Mouse (Mus musculus): ENCODE results near the gene Itsn2. TPM values are rescaled to one million over a fixed set of nuclear protein-coding genes. Genes with fewer than 3 reads are reported as not detected.
"Not testable (repeated sequence)": the region's sequence is repeated elsewhere in the genome, so short reads cannot be mapped to it uniquely, and the experiment has no call there.

Itsn2 gene
- total RNA-seq (2021) = 10 to 100 TPM; 72.4 to 74.2 TPM
- long read RNA-seq, experiment 1, full-length matches to known transcripts = 10 of 26 reads
- long read RNA-seq, experiment 1, partial matches to known transcripts = 5 of 26 reads
- long read RNA-seq, experiment 1, other reads (novel, unspliced or antisense) = 11 of 26 reads
- long read RNA-seq, experiment 2, partial matches to known transcripts = 5 of 12 reads
- long read RNA-seq, experiment 2, other reads (novel, unspliced or antisense) = 6 of 12 reads

GRCm38 (mm10) chr12:4592541-4593165, at the start of gene Itsn2, which contains the start of gene Gm3625:
TSS of gene Itsn2 (plus strand) at chr12:4592638.
TSS of gene Gm3625 (minus strand) at chr12:4592927.
- peak; percentile 66 to 82 for DNase-seq (ENCODE audit: low spot score in 2 of 2)

- no peak for DNase-seq (ENCODE audit: low spot score in 2 of 2)
Observed at GRCm38 (mm10) chr12:4544400-4544919, 48.0 kb upstream of the Itsn2 start.

- no peak for DNase-seq (ENCODE audit: low spot score in 2 of 2)
Observed at GRCm38 (mm10) chr12:4545425-4545824, 47.0 kb upstream of the Itsn2 start.

GRCm38 (mm10) chr12:4546491-4546890, 45.9 kb upstream of the Itsn2 start:
- no peak for DNase-seq (ENCODE audit: low spot score in 2 of 2)

GRCm38 (mm10) chr12:4547557-4547956, 44.9 kb upstream of the Itsn2 start:
- DNase-seq (ENCODE audit: low spot score in 2 of 2) = no peak

GRCm38 (mm10) chr12:4548053-4549013, 44.1 kb upstream of the Itsn2 start:
- peak; percentile 77 to 83 for DNase-seq (ENCODE audit: low spot score in 2 of 2)

- DNase-seq (ENCODE audit: low spot score in 2 of 2) = not testable (repeated sequence)
Observed at GRCm38 (mm10) chr12:4553704-4554103, 38.7 kb upstream of the Itsn2 start.

- DNase-seq (ENCODE audit: low spot score in 2 of 2) = no peak
Observed at GRCm38 (mm10) chr12:4555451-4555850, 37.0 kb upstream of the Itsn2 start.

- no peak for DNase-seq (ENCODE audit: low spot score in 2 of 2)
Observed at GRCm38 (mm10) chr12:4556891-4557290, 35.5 kb upstream of the Itsn2 start.

- no peak for DNase-seq (ENCODE audit: low spot score in 2 of 2)
Observed at GRCm38 (mm10) chr12:4557436-4557835, 35.0 kb upstream of the Itsn2 start.

- no peak for DNase-seq (ENCODE audit: low spot score in 2 of 2)
Observed at GRCm38 (mm10) chr12:4558013-4558412, 34.4 kb upstream of the Itsn2 start.

GRCm38 (mm10) chr12:4558475-4559279, 33.8 kb upstream of the Itsn2 start:
- no peak for DNase-seq (ENCODE audit: low spot score in 2 of 2)

GRCm38 (mm10) chr12:4571864-4572263, 20.6 kb upstream of the Itsn2 start:
- DNase-seq (ENCODE audit: low spot score in 2 of 2) = no peak

- no peak for DNase-seq (ENCODE audit: low spot score in 2 of 2)
Observed at GRCm38 (mm10) chr12:4574065-4574464, 18.4 kb upstream of the Itsn2 start.

- no peak for DNase-seq (ENCODE audit: low spot score in 2 of 2)
Observed at GRCm38 (mm10) chr12:4582326-4582725, 10.1 kb upstream of the Itsn2 start.

- DNase-seq (ENCODE audit: low spot score in 2 of 2) = no peak
Observed at GRCm38 (mm10) chr12:4587846-4588245, 4.6 kb upstream of the Itsn2 start.

GRCm38 (mm10) chr12:4588603-4589002, 3.8 kb upstream of the Itsn2 start:
- no peak for DNase-seq (ENCODE audit: low spot score in 2 of 2)

GRCm38 (mm10) chr12:4592025-4592424, 413 bp upstream of the Itsn2 start:
- DNase-seq (ENCODE audit: low spot score in 2 of 2) = no peak

- DNase-seq (ENCODE audit: low spot score in 2 of 2) = peak; percentile 47 to 55
Observed at GRCm38 (mm10) chr12:4593166-4593929, 910 bp downstream of the Itsn2 start.

GRCm38 (mm10) chr12:4593930-4594391, 1.5 kb downstream of the Itsn2 start:
- no peak for DNase-seq (ENCODE audit: low spot score in 2 of 2)

Measured in left cerebral cortex, adult 18-20 months (tissue).